Mouse (Mus musculus) forebrain, embryonic 11.5 days (tissue): ENCODE data around the gene Trem3. TPM values are rescaled to one million over a fixed set of nuclear protein-coding genes. Genes with fewer than 3 reads are reported as not detected.

Experiments
- ATAC-seq: fragments of 200-750 bp; cut with Nextera tagmentation; replicated peaks from 2 replicates; pipeline ENCODE4 v1.8.0; 2017; ENCODE audit warnings: moderate TSS enrichment; ENCODE audit not compliant: low FRiP score
- DNase-seq: peaks from one replicate; pipeline ENCODE4 v3.0.0-alpha.2; 2017; ENCODE audit warnings: low spot score
- H3K27ac ChIP-seq: fragments of 300-500 bp; sonication (generic); 2 replicates; pipeline ENCODE4 v1.5.1; 2014; ENCODE audit warnings: low read depth, low read length
- H3K27me3 ChIP-seq: fragments of 300-500 bp; sonication (generic); 2 replicates; pipeline ENCODE4 v1.6.1; 2014; ENCODE audit warnings: mild to moderate bottlenecking, low read length, mixed read lengths; ENCODE audit not compliant: control insufficient read depth, insufficient read depth
- H3K36me3 ChIP-seq: fragments of 300-500 bp; sonication (generic); 2 replicates; pipeline ENCODE4 v1.6.1; 2014; ENCODE audit warnings: mild to moderate bottlenecking, low read length, moderate library complexity, mixed read lengths; ENCODE audit not compliant: control insufficient read depth, insufficient read depth
- H3K4me1 ChIP-seq: fragments of 300-500 bp; sonication (generic); replicated peaks from 2 replicates; pipeline ENCODE4 v1.6.1; 2014; ENCODE audit warnings: low read length, mixed read lengths; ENCODE audit not compliant: control insufficient read depth, insufficient read depth
- H3K4me2 ChIP-seq: fragments of 300-500 bp; sonication (generic); 2 replicates; pipeline ENCODE4 v1.6.1; 2014; ENCODE audit warnings: low read depth, mild to moderate bottlenecking, low read length, moderate library complexity, mixed read lengths; ENCODE audit not compliant: severe bottlenecking
- H3K4me3 ChIP-seq: fragments of 300-500 bp; sonication (generic); 2 replicates; pipeline ENCODE4 v1.5.1; 2014; ENCODE audit warnings: low read depth, low read length
- H3K9ac ChIP-seq: fragments of 300-500 bp; sonication (generic); 2 replicates; pipeline ENCODE4 v1.6.1; 2014; ENCODE audit warnings: low read length
- H3K9me3 ChIP-seq: fragments of 300-500 bp; sonication (generic); 2 replicates; pipeline ENCODE4 v1.6.1; 2016; ENCODE audit warnings: low read length, mixed read lengths; ENCODE audit not compliant: control insufficient read depth
- WGBS: fragments of 180-500 bp; shearing (Covaris S2); extraction: QIAGEN DNeasy Blood & Tissue Kit; methylation state at CpG from one replicate; pipeline ENCODE4 v1.1.7; 2014; 5-methylcytosine and 5-hydroxymethylcytosine counted together
- polyA plus RNA-seq: library from polyadenylated mRNA; unstranded; fragments of >200 nt; fragmentation: Nextera tagmentation; extraction: Ambion mirVana; gene quantifications from 2 replicates; pipeline ENCODE4 v1.2.1, GENCODE M21; 2014

Gene Trem3
- polyA plus RNA-seq, 1 experiment from 2014 or later = not detected

GRCm38 (mm10) chr17:48275736-48276135 lies 28.2 kb downstream of the Trem3 start:
- Histone ChIP-seq H3K36me3 (no peaks in the 10 kb centered on the region), H3K27ac (no peak overlapping the region), H3K4me2 (no peak overlapping the region), H3K9ac (no peak overlapping the region), H3K9me3 (no peaks in the 10 kb centered on the region), H3K27me3 (no peaks in the 10 kb centered on the region), H3K4me1 (no peaks in the 10 kb centered on the region), H3K4me3 (no peak overlapping the region)
- DNase-seq = no peak
- ATAC-seq = no peak
- WGBS = 50% methylated on average over 7 of the region's 7 CpGs

GRCm38 (mm10) chr17:48278381-48278780 lies 30.8 kb downstream of the Trem3 start:
- H3K36me3 ChIP-seq = no peaks in the 10 kb centered on the region
- H3K27ac ChIP-seq = no peak overlapping the region
- H3K27me3 ChIP-seq = no peaks in the 10 kb centered on the region
- no peaks in the 10 kb centered on the region for H3K9me3 ChIP-seq
- H3K4me1 ChIP-seq = peaks cover 4% of the 10 kb centered on the region; the same call in 1 of the 2 replicates
- H3K9ac ChIP-seq = no peak overlapping the region
- no peak overlapping the region for H3K4me2 ChIP-seq
- DNase-seq (no peak), ATAC-seq (no peak)
- no peak overlapping the region for H3K4me3 ChIP-seq

GRCm38 (mm10) chr17:48279002-48279401 lies 31.4 kb downstream of the Trem3 start:
- ATAC-seq (no peak), DNase-seq (no peak)
- no peak overlapping the region for H3K27ac ChIP-seq
- H3K4me1 ChIP-seq = peaks cover 4% of the 10 kb centered on the region; the same call in 1 of the 2 replicates
- 84% methylated on average over 4 of the region's 4 CpGs for WGBS
- H3K9ac ChIP-seq = no peak overlapping the region
- H3K4me2 ChIP-seq = no peak overlapping the region
- H3K36me3 ChIP-seq = no peaks in the 10 kb centered on the region
- no peaks in the 10 kb centered on the region for H3K27me3 ChIP-seq
- no peaks in the 10 kb centered on the region for H3K9me3 ChIP-seq
- H3K4me3 ChIP-seq = no peak overlapping the region

GRCm38 (mm10) chr17:48280943-48281738 lies 33.6 kb downstream of the Trem3 start:
- Histone ChIP-seq H3K27me3 (no peaks in the 10 kb centered on the region), H3K4me2 (peak overlapping the region; percentile 54), H3K9me3 (no peaks in the 10 kb centered on the region), H3K4me1 (peaks cover 4% of the 10 kb centered on the region; the same call in 1 of the 2 replicates), H3K9ac (peak overlapping the region; percentile 64), H3K4me3 (peak overlapping the region; percentile 26), H3K36me3 (no peaks in the 10 kb centered on the region), H3K27ac (peak overlapping the region; percentile 25)
- ATAC-seq = peak; percentile 75
- DNase-seq = peak; percentile 62
- WGBS = 26% methylated on average over 18 of the region's 18 CpGs

GRCm38 (mm10) chr17:48281739-48282085 lies 34.1 kb downstream of the Trem3 start:
- peak overlapping the region; percentile 26 for H3K4me3 ChIP-seq
- H3K4me1 ChIP-seq = peaks cover 4% of the 10 kb centered on the region; the same call in 1 of the 2 replicates
- H3K4me2 ChIP-seq = peak overlapping the region; percentile 54
- peak overlapping the region; percentile 64 for H3K9ac ChIP-seq
- peak; percentile 73 for DNase-seq
- H3K9me3 ChIP-seq = no peaks in the 10 kb centered on the region
- no peaks in the 10 kb centered on the region for H3K27me3 ChIP-seq
- H3K27ac ChIP-seq = peak overlapping the region; percentile 25
- ATAC-seq = peak; percentile 75
- 5% methylated on average over 3 of the region's 3 CpGs for WGBS
- no peaks in the 10 kb centered on the region for H3K36me3 ChIP-seq

- H3K4me1 ChIP-seq = no peaks in the 10 kb centered on the region; the same call in 1 of the 2 replicates
- no peaks in the 10 kb centered on the region for H3K27me3 ChIP-seq
- no peak overlapping the region for H3K4me3 ChIP-seq
- H3K36me3 ChIP-seq = no peaks in the 10 kb centered on the region
- no peak overlapping the region for H3K9ac ChIP-seq
- no peak overlapping the region for H3K4me2 ChIP-seq
- ATAC-seq (no peak), DNase-seq (no peak)
- H3K27ac ChIP-seq = no peak overlapping the region
- no peaks in the 10 kb centered on the region for H3K9me3 ChIP-seq
- WGBS = 53% methylated on average over 1 of the region's 1 CpGs
These were observed 39.2 kb downstream of the Trem3 start for GRCm38 (mm10) chr17:48286765-48287164.

GRCm38 (mm10) chr17:48287276-48287675 lies 39.7 kb downstream of the Trem3 start:
- H3K9ac ChIP-seq = no peak overlapping the region
- WGBS = 69% methylated on average over 2 of the region's 2 CpGs
- no peak overlapping the region for H3K4me3 ChIP-seq
- H3K27me3 ChIP-seq = no peaks in the 10 kb centered on the region
- no peaks in the 10 kb centered on the region for H3K9me3 ChIP-seq
- H3K36me3 ChIP-seq = no peaks in the 10 kb centered on the region
- no peak for ATAC-seq
- no peak overlapping the region for H3K4me2 ChIP-seq
- no peak for DNase-seq
- H3K4me1 ChIP-seq = no peaks in the 10 kb centered on the region; the same call in 1 of the 2 replicates
- no peak overlapping the region for H3K27ac ChIP-seq

GRCm38 (mm10) chr17:48293500-48294194 lies 46.1 kb downstream of the Trem3 start:
- Histone ChIP-seq H3K27me3 (no peaks in the 10 kb centered on the region), H3K36me3 (no peaks in the 10 kb centered on the region), H3K4me1 (no peaks in the 10 kb centered on the region), H3K27ac (no peak overlapping the region), H3K4me3 (no peak overlapping the region), H3K9me3 (no peaks in the 10 kb centered on the region), H3K9ac (no peak overlapping the region), H3K4me2 (no peak overlapping the region)
- 79% methylated on average over 5 of the region's 5 CpGs for WGBS
- DNase-seq (no peak), ATAC-seq (no peak)
